Mouse (Mus musculus): ENCODE results near the gene Acsl5. TPM values are rescaled to one million over a fixed set of nuclear protein-coding genes. Genes with fewer than 3 reads are reported as not detected.
A peak's percentile ranks its signal among the peaks of the same experiment; 100 is the strongest.

Acsl5 gene
- polyA plus RNA-seq, 1 experiment: 185 TPM

DNA sequence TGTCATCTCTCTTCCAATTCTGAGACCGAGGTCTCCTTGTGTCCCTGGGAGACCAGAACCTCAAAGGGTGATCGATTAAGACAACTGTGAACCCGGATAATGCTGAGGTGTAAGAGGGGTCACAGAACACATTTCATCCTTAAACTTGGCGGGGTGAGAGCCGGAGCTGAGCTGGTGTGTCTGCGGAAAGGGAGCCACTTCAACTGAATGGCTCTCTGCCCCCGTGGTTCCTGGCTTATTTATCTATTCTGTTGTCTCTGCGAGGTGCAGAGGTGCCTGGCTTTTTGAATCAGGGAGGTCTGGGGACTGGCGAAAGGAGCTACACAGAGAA is 1.5 kb downstream of the Acsl5 start:
- H3K4me1 ChIP-seq (ENCODE audit: control insufficient read depth, insufficient read depth, insufficient read length, low read length): peaks cover 9% of the 10 kb centered on the region; the same call in 1 of the 2 replicates
- TF ChIP-seq POLR2A (IDR thresholded peaks at IDR 0.05; ENCODE audit: low read depth, low read length) (no peak), CTCF (IDR thresholded peaks at IDR 0.05; ENCODE audit: extremely low read depth, insufficient read length, insufficient replicate concordance, low read depth, low read length) (no peak)
- peak overlapping the region; percentile 97 for H3K27ac ChIP-seq (ENCODE audit: insufficient read depth, low read depth, low read length)
- under 1% methylated on average over 9 of the region's 9 CpGs for WGBS
- H3K27me3 ChIP-seq (ENCODE audit: control insufficient read depth, insufficient read depth, low read length): no peaks in the 10 kb centered on the region
- peak overlapping the region; percentile 96 for H3K4me3 ChIP-seq (ENCODE audit: low read depth, low read length)
- H3K36me3 ChIP-seq (ENCODE audit: control insufficient read depth, insufficient read depth, low read length): peaks cover 14% of the 10 kb centered on the region; the same call in 1 of the 2 replicates

DNA sequence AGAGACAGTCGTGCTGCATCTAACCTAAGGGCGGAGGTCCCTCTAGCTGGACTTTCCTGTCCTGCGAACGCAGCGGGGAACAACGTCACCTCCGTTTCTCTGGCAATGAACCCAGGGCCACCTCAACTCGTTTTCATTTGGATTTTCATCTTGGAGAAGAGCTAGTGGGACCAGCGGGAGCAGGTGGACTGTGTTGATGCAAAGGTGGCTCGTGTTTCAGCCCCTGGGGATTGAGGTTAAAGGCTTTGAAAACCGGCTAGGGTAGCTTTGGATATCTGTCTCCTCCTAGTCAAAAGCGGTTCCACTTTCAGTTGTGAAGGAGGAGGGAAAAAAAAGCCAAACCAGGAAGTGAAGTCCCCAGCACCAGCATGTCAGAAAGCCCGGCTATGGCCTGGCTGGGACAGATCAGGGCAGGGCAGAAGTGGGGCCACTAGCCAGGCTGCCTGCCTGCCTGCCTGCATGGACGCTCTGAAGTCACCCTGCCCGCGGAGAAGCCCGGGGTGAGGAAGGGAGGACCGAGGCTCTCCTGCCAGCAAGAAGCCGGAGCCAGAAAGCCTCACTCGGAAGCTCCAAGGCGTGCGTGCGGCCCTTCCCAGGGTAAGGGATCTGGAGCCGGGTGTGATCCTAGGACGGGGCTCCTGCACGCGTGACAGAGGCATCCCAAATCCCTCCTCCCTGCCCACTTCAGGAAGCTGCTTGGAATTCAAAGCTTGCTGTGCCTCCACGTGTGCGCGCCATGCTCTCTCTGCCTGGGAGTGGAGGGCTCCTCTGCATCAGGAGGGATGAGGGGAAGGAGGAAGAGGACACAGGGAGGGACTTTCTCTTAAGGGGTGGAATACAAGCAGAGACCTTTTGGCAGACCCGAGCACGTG is 2.1 kb downstream of the Acsl5 start:
- H3K36me3 ChIP-seq (ENCODE audit: control insufficient read depth, insufficient read depth, low read length): peaks cover 14% of the 10 kb centered on the region; the same call in 1 of the 2 replicates
- H3K4me1 ChIP-seq (ENCODE audit: control insufficient read depth, insufficient read depth, insufficient read length, low read length): peaks cover 11% of the 10 kb centered on the region; the same call in 1 of the 2 replicates
- H3K27me3 ChIP-seq (ENCODE audit: control insufficient read depth, insufficient read depth, low read length): no peaks in the 10 kb centered on the region
- H3K27ac ChIP-seq (ENCODE audit: insufficient read depth, low read depth, low read length): peak overlapping the region; percentile 97
- WGBS: under 1% methylated on average over 32 of the region's 32 CpGs
- TF ChIP-seq POLR2A (IDR thresholded peaks at IDR 0.05; ENCODE audit: low read depth, low read length) (peak; percentile 56), CTCF (IDR thresholded peaks at IDR 0.05; ENCODE audit: extremely low read depth, insufficient read length, insufficient replicate concordance, low read depth, low read length) (no peak)
- peak overlapping the region; percentile 96 for H3K4me3 ChIP-seq (ENCODE audit: low read depth, low read length)

DNA sequence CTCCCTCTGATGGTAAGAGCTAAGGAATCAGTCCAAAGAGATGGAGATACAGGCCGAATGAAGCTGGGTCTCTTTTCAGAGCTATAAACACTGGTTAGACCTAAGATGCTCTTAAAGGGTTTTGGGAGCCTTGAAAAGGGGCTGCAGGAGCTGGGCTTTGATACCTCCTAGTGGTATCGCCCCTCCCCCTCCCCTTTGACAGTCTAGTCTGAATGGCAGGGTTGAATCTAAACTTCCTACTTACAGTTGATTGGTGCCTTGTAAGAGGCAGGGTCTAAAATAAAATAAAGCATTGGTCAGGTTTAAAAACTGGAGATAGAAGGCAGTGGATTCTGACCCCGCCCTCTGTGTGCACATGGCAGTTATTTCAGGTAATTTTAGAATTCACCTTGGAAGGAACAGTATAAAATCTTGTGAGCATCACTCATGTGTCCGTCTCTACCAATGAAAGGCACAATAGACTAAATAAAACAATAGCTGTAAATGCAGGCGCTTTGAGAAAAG is 2.8 kb downstream of the Acsl5 start:
- peaks cover 14% of the 10 kb centered on the region; the same call in 1 of the 2 replicates for H3K36me3 ChIP-seq (ENCODE audit: control insufficient read depth, insufficient read depth, low read length)
- H3K27ac ChIP-seq (ENCODE audit: insufficient read depth, low read depth, low read length): peak overlapping the region; percentile 24; the same call in 1 of the 2 replicates
- 10% methylated on average over 5 of the region's 5 CpGs for WGBS
- H3K4me3 ChIP-seq (ENCODE audit: low read depth, low read length): peak overlapping the region; percentile 96; the same call in 1 of the 2 replicates
- no peaks in the 10 kb centered on the region for H3K27me3 ChIP-seq (ENCODE audit: control insufficient read depth, insufficient read depth, low read length)
- TF ChIP-seq CTCF (IDR thresholded peaks at IDR 0.05; ENCODE audit: extremely low read depth, insufficient read length, insufficient replicate concordance, low read depth, low read length) (no peak), POLR2A (IDR thresholded peaks at IDR 0.05; ENCODE audit: low read depth, low read length) (no peak)
- H3K4me1 ChIP-seq (ENCODE audit: control insufficient read depth, insufficient read depth, insufficient read length, low read length): peaks cover 14% of the 10 kb centered on the region; the same call in 1 of the 2 replicates

DNA sequence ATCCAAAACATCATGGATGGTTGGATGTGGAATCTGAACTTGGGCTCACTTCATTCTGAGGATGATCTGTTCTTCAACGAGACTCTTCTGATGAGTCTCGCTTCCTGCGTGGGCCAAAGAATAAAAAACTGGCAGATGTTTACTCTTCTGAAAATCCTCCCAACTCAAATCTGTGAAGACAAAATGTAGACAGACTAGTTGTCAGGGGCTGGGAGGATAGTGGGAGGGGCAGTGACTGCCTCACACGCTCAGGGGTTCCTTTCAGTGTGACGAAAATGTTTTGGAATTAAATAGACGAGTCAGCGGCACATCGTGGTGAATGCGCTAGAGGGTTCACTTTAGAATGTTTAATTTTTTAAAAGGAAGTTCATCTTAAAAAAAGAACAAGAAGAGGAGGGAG is 4.4 kb downstream of the Acsl5 start:
- Histone ChIP-seq H3K4me1 (ENCODE audit: control insufficient read depth, insufficient read depth, insufficient read length, low read length) (peaks cover 20% of the 10 kb centered on the region; the same call in 1 of the 2 replicates), H3K27ac (ENCODE audit: insufficient read depth, low read depth, low read length) (peak overlapping the region; percentile 80), H3K27me3 (ENCODE audit: control insufficient read depth, insufficient read depth, low read length) (no peaks in the 10 kb centered on the region), H3K4me3 (ENCODE audit: low read depth, low read length) (peak overlapping the region; percentile 28; the same call in 1 of the 2 replicates), H3K36me3 (ENCODE audit: control insufficient read depth, insufficient read depth, low read length) (peaks cover 19% of the 10 kb centered on the region; the same call in 1 of the 2 replicates)
- WGBS: 76% methylated on average over 9 of the region's 9 CpGs
- no peak for TF ChIP-seq POLR2A (IDR thresholded peaks at IDR 0.05; ENCODE audit: low read depth, low read length)
- no peak for TF ChIP-seq CTCF (IDR thresholded peaks at IDR 0.05; ENCODE audit: extremely low read depth, insufficient read length, insufficient replicate concordance, low read depth, low read length)

DNA sequence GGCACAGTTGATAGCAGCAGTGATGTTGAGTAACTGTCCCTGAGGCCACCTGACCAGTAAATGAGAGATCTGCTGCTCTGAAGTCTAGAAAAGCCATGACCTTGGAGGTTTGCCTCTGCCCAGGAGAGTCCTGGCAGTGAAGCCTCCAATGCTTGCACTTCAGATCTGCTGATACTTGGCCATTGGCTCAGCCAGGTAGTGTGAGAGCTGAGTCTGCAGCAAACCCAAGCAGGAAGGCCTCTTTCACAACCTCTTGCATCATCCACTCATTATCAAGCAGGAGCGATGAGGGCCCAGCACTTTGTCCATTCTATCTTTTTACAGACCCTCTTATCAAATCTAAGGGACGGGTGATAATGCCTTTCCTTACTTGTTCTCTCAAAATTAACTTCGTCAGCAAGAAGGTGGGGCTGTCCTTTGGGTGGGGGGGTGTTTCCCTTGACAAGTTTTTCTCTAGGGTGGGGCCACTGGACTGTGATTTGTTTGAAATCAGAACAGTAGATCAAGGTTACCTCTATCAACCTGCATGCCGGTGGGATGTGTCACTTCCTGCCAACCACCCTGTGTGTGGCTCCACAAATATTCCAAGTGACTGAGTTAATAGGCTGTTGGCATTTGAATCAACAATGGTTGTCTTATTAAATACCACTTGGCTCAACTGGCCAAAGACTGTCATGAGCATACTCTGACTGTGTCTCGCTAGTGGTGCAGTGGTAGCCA is 6.1 kb downstream of the Acsl5 start:
- Histone ChIP-seq H3K27me3 (ENCODE audit: control insufficient read depth, insufficient read depth, low read length) (no peaks in the 10 kb centered on the region), H3K4me1 (ENCODE audit: control insufficient read depth, insufficient read depth, insufficient read length, low read length) (peaks cover 19% of the 10 kb centered on the region; the same call in 1 of the 2 replicates), H3K27ac (ENCODE audit: insufficient read depth, low read depth, low read length) (peak overlapping the region; percentile 97), H3K4me3 (ENCODE audit: low read depth, low read length) (no peak overlapping the region), H3K36me3 (ENCODE audit: control insufficient read depth, insufficient read depth, low read length) (peaks cover 25% of the 10 kb centered on the region; the same call in 1 of the 2 replicates)
- TF ChIP-seq POLR2A (IDR thresholded peaks at IDR 0.05; ENCODE audit: low read depth, low read length) (peak; percentile 21; the same call in 1 of the 2 replicates), CTCF (IDR thresholded peaks at IDR 0.05; ENCODE audit: extremely low read depth, insufficient read length, insufficient replicate concordance, low read depth, low read length) (no peak)
- 28% methylated on average over 5 of the region's 5 CpGs for WGBS

DNA sequence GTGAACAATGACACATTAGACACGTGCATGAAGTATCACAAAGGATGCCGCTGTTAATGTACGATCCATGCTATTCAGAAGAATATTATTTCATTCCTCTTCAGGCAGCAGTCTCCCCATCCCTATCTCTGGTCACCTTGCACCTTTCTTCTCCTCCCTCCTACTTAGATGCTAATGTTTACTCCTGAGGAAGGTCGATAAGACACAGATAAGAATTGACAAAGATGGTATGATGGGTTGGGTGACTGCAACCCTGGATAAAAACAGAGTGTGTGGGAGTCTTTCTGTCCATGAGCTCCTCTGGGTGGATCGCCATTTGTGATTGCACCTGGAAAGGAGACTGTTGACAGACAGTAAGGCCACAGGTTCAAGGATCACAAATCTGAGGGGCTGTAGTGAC is 6.8 kb downstream of the Acsl5 start:
- TF ChIP-seq POLR2A (IDR thresholded peaks at IDR 0.05; ENCODE audit: low read depth, low read length) (no peak), CTCF (IDR thresholded peaks at IDR 0.05; ENCODE audit: extremely low read depth, insufficient read length, insufficient replicate concordance, low read depth, low read length) (no peak)
- H3K4me3 ChIP-seq (ENCODE audit: low read depth, low read length): peak overlapping the region; percentile 23; the same call in 1 of the 2 replicates
- H3K36me3 ChIP-seq (ENCODE audit: control insufficient read depth, insufficient read depth, low read length): peaks cover 25% of the 10 kb centered on the region; the same call in 1 of the 2 replicates
- no peaks in the 10 kb centered on the region for H3K27me3 ChIP-seq (ENCODE audit: control insufficient read depth, insufficient read depth, low read length)
- 46% methylated on average over 5 of the region's 5 CpGs for WGBS
- H3K4me1 ChIP-seq (ENCODE audit: control insufficient read depth, insufficient read depth, insufficient read length, low read length): peaks cover 19% of the 10 kb centered on the region
- H3K27ac ChIP-seq (ENCODE audit: insufficient read depth, low read depth, low read length): peak overlapping the region; percentile 97
